Mouse (Mus musculus) neural tube, embryonic 15.5 days (tissue): ENCODE data around the gene Mcub. TPM values are rescaled to one million over a fixed set of nuclear protein-coding genes. Genes with fewer than 3 reads are reported as not detected.

Source experiments
- ATAC-seq: fragments of 200-750 bp; cut with Nextera tagmentation; 2 replicates; pipeline ENCODE4 v1.8.0; 2017; ENCODE audit warnings: mild to moderate bottlenecking, moderate TSS enrichment, moderate library complexity; ENCODE audit not compliant: low FRiP score
- H3K27ac ChIP-seq: fragments of 300-500 bp; sonication (generic); replicated peaks from 2 replicates; pipeline ENCODE4 v1.5.1; 2015; ENCODE audit warnings: mild to moderate bottlenecking, inconsistent platforms
- H3K27me3 ChIP-seq: fragments of 300-500 bp; sonication (generic); replicated peaks from 2 replicates; pipeline ENCODE4 v1.6.1; 2015; ENCODE audit warnings: inconsistent platforms
- H3K36me3 ChIP-seq: fragments of 300-500 bp; sonication (generic); 2 replicates; pipeline ENCODE4 v1.6.1; 2015; ENCODE audit warnings: inconsistent platforms
- H3K4me1 ChIP-seq: fragments of 300-500 bp; sonication (generic); 2 replicates; pipeline ENCODE4 v1.6.1; 2015; ENCODE audit warnings: inconsistent platforms
- H3K4me2 ChIP-seq: fragments of 300-500 bp; sonication (generic); 2 replicates; pipeline ENCODE4 v1.6.1; 2015; ENCODE audit warnings: inconsistent platforms, mild to moderate bottlenecking, moderate library complexity
- H3K4me3 ChIP-seq: fragments of 300-500 bp; sonication (generic); replicated peaks from 2 replicates; pipeline ENCODE4 v1.5.1; 2015; ENCODE audit warnings: mild to moderate bottlenecking, inconsistent platforms
- H3K9ac ChIP-seq: fragments of 300-500 bp; sonication (generic); replicated peaks from 2 replicates; pipeline ENCODE4 v1.6.1; 2015; ENCODE audit warnings: mild to moderate bottlenecking, inconsistent platforms
- H3K9me3 ChIP-seq: fragments of 300-500 bp; sonication (generic); replicated peaks from 2 replicates; pipeline ENCODE4 v1.6.1; 2016; ENCODE audit warnings: inconsistent platforms
- WGBS: fragments of 180-500 bp; shearing (Covaris S2); methylation state at CpG from one replicate; pipeline ENCODE4 v1.1.7; 2015; ENCODE audit warnings: mixed read lengths; 5-methylcytosine and 5-hydroxymethylcytosine counted together
- polyA plus RNA-seq: library from polyadenylated mRNA; unstranded; fragments of >200 nt; fragmentation: Nextera tagmentation; extraction: Ambion mirVana; gene quantifications from 2 replicates; pipeline ENCODE4 v1.2.1, GENCODE M21; 2015

Gene Mcub
- polyA plus RNA-seq, result 8.2 and 16.6 TPM in 2 replicates

GRCm38 (mm10) chr3:129969432-129970395 lies at the start of gene Mcub:
Mcub (minus strand) TSS chr3:129970206.
- Histone ChIP-seq H3K27ac (no peak within 1 kb of the TSS), H3K4me1 (peaks cover 24% of the 10 kb centered on the region), H3K9me3 (no peaks in the 10 kb centered on the region), H3K4me3 (peak within 1 kb of the TSS; percentile 49), H3K9ac (peak within 1 kb of the TSS; percentile 53), H3K4me2 (peak within 1 kb of the TSS; percentile 97), H3K36me3 (no peaks in the 10 kb centered on the region), H3K27me3 (peaks cover 22% of the 10 kb centered on the region)
- under 1% methylated on average over 63 of the region's 63 CpGs for WGBS
- ATAC-seq, result peak; percentile 61

- 85% methylated on average over 2 of the region's 2 CpGs for WGBS
- no peak overlapping the region for H3K4me3 ChIP-seq
- no peaks in the 10 kb centered on the region for H3K4me1 ChIP-seq
- ATAC-seq, result no peak
- H3K9ac ChIP-seq, result no peak overlapping the region
- no peak overlapping the region for H3K4me2 ChIP-seq
- H3K9me3 ChIP-seq, result no peaks in the 10 kb centered on the region
- H3K36me3 ChIP-seq, result peaks cover 12% of the 10 kb centered on the region
- no peaks in the 10 kb centered on the region for H3K27me3 ChIP-seq
- H3K27ac ChIP-seq, result no peak overlapping the region
Observed at GRCm38 (mm10) chr3:130012943-130013342, 42.9 kb upstream of the Mcub start.

GRCm38 (mm10) chr3:130011236-130011635 lies 41.2 kb upstream of the Mcub start:
- 84% methylated on average over 1 of the region's 1 CpGs for WGBS
- H3K4me3 ChIP-seq, result no peak overlapping the region
- H3K9me3 ChIP-seq, result no peaks in the 10 kb centered on the region
- H3K4me2 ChIP-seq, result no peak overlapping the region
- no peak overlapping the region for H3K27ac ChIP-seq
- no peak for ATAC-seq
- no peaks in the 10 kb centered on the region for H3K27me3 ChIP-seq
- no peaks in the 10 kb centered on the region for H3K4me1 ChIP-seq
- H3K9ac ChIP-seq, result no peak overlapping the region
- peaks cover 26% of the 10 kb centered on the region for H3K36me3 ChIP-seq

- Histone ChIP-seq H3K36me3 (peaks cover 60% of the 10 kb centered on the region), H3K4me2 (no peak overlapping the region), H3K27ac (no peak overlapping the region), H3K4me1 (no peaks in the 10 kb centered on the region), H3K27me3 (no peaks in the 10 kb centered on the region), H3K9ac (no peak overlapping the region), H3K9me3 (no peaks in the 10 kb centered on the region), H3K4me3 (no peak overlapping the region)
- WGBS, result 87% methylated on average over 7 of the region's 7 CpGs
- no peak for ATAC-seq
Observed at GRCm38 (mm10) chr3:130006141-130006540, 36.1 kb upstream of the Mcub start.

- no peak overlapping the region for H3K4me3 ChIP-seq
- H3K4me2 ChIP-seq, result no peak overlapping the region
- H3K27me3 ChIP-seq, result no peaks in the 10 kb centered on the region
- H3K4me1 ChIP-seq, result no peaks in the 10 kb centered on the region
- no peak for ATAC-seq
- no peaks in the 10 kb centered on the region for H3K9me3 ChIP-seq
- no peak overlapping the region for H3K9ac ChIP-seq
- H3K27ac ChIP-seq, result no peak overlapping the region
- peaks cover 79% of the 10 kb centered on the region for H3K36me3 ChIP-seq
- 93% methylated on average over 11 of the region's 11 CpGs for WGBS
Observed at GRCm38 (mm10) chr3:130000926-130001325, 30.9 kb upstream of the Mcub start.

- Histone ChIP-seq H3K27ac (no peak overlapping the region), H3K36me3 (peaks cover 87% of the 10 kb centered on the region), H3K9me3 (no peaks in the 10 kb centered on the region), H3K27me3 (no peaks in the 10 kb centered on the region), H3K4me1 (no peaks in the 10 kb centered on the region), H3K4me2 (no peak overlapping the region), H3K9ac (no peak overlapping the region), H3K4me3 (no peak overlapping the region)
- ATAC-seq, result no peak
- WGBS, result 93% methylated on average over 6 of the region's 6 CpGs
Observed at GRCm38 (mm10) chr3:129998526-129998925, 28.5 kb upstream of the Mcub start.

DNA sequence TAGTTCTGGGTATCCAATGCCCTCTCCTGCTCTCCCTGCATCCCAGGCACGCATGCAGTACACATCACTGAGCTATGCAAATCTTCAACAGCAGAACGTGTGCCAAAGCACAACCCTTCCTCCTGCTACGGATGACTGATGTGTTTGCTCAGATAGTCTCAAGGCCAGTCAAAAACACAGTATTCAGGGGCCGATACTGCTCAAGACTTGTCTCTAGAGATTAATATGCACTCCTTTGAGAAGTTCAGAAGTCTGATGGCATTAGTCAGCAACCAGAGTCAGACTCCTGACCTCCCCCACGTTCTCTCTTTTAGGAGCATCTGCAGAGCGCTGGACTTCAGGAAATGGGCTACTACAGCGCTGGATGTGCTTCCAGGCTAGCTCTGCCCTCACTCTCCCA lies 28.0 kb upstream of the Mcub start:
- 89% methylated on average over 7 of the region's 7 CpGs for WGBS
- no peaks in the 10 kb centered on the region for H3K4me1 ChIP-seq
- H3K27ac ChIP-seq, result no peak overlapping the region
- peaks cover 88% of the 10 kb centered on the region for H3K36me3 ChIP-seq
- H3K4me3 ChIP-seq, result no peak overlapping the region
- H3K9ac ChIP-seq, result no peak overlapping the region
- no peak for ATAC-seq
- no peaks in the 10 kb centered on the region for H3K9me3 ChIP-seq
- H3K27me3 ChIP-seq, result no peaks in the 10 kb centered on the region
- no peak overlapping the region for H3K4me2 ChIP-seq

DNA sequence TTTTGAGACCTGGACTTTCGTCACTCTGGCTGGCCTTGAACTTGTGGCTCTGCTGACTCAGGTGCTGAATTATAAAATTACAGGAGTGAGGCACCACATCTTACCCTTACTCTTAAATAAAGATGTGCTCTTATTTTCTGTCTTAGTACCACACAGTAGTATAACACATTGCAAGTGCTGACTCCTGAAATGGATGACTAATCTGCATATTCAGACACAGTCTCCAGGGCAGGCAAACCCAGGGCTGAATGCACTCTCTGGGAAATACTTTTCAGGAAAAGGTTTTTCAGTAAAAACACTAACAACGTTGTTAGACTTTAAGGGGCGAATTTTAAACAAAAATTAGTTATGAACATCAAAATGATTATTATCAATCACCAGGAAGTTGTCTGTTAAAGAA lies 27.3 kb upstream of the Mcub start:
- Histone ChIP-seq H3K9me3 (no peaks in the 10 kb centered on the region), H3K27ac (no peak overlapping the region), H3K9ac (no peak overlapping the region), H3K4me3 (no peak overlapping the region), H3K36me3 (peaks cover 88% of the 10 kb centered on the region), H3K4me1 (no peaks in the 10 kb centered on the region), H3K27me3 (no peaks in the 10 kb centered on the region), H3K4me2 (no peak overlapping the region)
- ATAC-seq, result no peak
- WGBS, result 88% methylated on average over 3 of the region's 3 CpGs

DNA sequence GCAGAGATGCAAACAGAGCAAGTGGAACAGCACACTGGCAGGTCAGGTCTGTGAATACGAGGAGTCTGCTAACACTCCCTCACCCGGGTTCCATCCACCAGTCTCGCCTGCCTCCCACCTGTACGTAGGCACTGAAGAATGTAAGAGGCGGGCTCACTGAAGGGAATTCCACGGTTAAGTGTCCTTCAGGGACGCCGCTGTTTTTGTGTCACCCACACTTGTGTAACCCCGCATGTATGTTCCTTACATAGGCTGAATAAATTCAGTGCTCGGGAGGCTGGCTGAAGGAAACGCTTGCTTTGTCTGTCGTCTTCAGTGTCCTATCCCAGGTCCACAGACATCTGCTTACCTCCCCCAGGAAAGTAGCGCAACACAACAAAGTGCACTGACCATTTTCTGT lies 17.3 kb upstream of the Mcub start:
- H3K4me3 ChIP-seq, result no peak overlapping the region
- H3K27ac ChIP-seq, result no peak overlapping the region
- H3K9ac ChIP-seq, result no peak overlapping the region
- no peak for ATAC-seq
- H3K27me3 ChIP-seq, result no peaks in the 10 kb centered on the region
- no peaks in the 10 kb centered on the region for H3K9me3 ChIP-seq
- H3K4me1 ChIP-seq, result no peaks in the 10 kb centered on the region
- 97% methylated on average over 13 of the region's 13 CpGs for WGBS
- no peak overlapping the region for H3K4me2 ChIP-seq
- H3K36me3 ChIP-seq, result peaks cover 82% of the 10 kb centered on the region

- WGBS, result 95% methylated on average over 4 of the region's 4 CpGs
- no peaks in the 10 kb centered on the region for H3K9me3 ChIP-seq
- no peaks in the 10 kb centered on the region for H3K27me3 ChIP-seq
- no peak overlapping the region for H3K4me2 ChIP-seq
- H3K9ac ChIP-seq, result no peak overlapping the region
- ATAC-seq, result no peak
- H3K27ac ChIP-seq, result no peak overlapping the region
- H3K4me1 ChIP-seq, result no peaks in the 10 kb centered on the region
- H3K4me3 ChIP-seq, result no peak overlapping the region
- peaks cover 74% of the 10 kb centered on the region for H3K36me3 ChIP-seq
Observed at GRCm38 (mm10) chr3:129985335-129985734, 15.3 kb upstream of the Mcub start.

GRCm38 (mm10) chr3:129984797-129985196 lies 14.8 kb upstream of the Mcub start:
- H3K9me3 ChIP-seq, result no peaks in the 10 kb centered on the region
- ATAC-seq, result no peak
- no peaks in the 10 kb centered on the region for H3K27me3 ChIP-seq
- H3K9ac ChIP-seq, result no peak overlapping the region
- no peak overlapping the region for H3K4me3 ChIP-seq
- H3K36me3 ChIP-seq, result peaks cover 69% of the 10 kb centered on the region
- no peaks in the 10 kb centered on the region for H3K4me1 ChIP-seq
- no peak overlapping the region for H3K4me2 ChIP-seq
- WGBS, result 93% methylated on average over 5 of the region's 5 CpGs
- H3K27ac ChIP-seq, result no peak overlapping the region

DNA sequence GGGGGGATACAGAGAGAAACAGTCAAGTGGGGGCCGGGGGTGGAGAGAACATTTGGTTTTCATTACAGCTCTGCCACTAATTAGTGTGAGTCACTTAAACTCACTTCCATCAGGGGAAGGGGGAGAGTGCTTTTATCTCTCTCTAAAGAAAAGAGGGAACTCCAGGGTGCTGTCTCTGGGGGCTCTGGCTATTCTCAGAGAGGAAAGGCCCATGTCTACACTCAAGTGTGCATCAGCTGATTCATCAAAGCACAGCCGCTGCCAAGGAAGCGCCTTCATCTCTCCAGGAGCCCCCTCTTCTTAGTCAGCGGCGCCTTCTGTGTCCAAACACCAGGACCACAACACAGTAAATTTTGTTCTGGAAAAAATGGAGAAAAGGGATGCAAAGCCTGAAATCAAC lies 12.3 kb upstream of the Mcub start:
- H3K9ac ChIP-seq, result no peak overlapping the region

More for the DNA sequence above, 12.3 kb upstream of the Mcub start:
- H3K36me3 ChIP-seq, result peaks cover 44% of the 10 kb centered on the region
- H3K4me2 ChIP-seq, result no peak overlapping the region
- ATAC-seq, result no peak
- WGBS, result 69% methylated on average over 5 of the region's 5 CpGs
- no peaks in the 10 kb centered on the region for H3K27me3 ChIP-seq
- H3K9me3 ChIP-seq, result no peaks in the 10 kb centered on the region
- no peak overlapping the region for H3K4me3 ChIP-seq
- H3K4me1 ChIP-seq, result no peaks in the 10 kb centered on the region
- no peak overlapping the region for H3K27ac ChIP-seq
